Mouse (Mus musculus) right cerebral cortex, adult 18-20 months (tissue): ENCODE results near the gene Dusp19.
A peak's percentile ranks its signal among the peaks of the same experiment; 100 is the strongest.

Experiments
- DNase-seq: peaks from one replicate; pipeline ENCODE4 v3.0.0; 2022; ENCODE audit warnings: mixed read lengths

The Dusp19 gene

GRCm38 (mm10) chr2:80616854-80617737 is at the start of gene Dusp19, which contains the start of gene Nup35:
Gene Dusp19, plus strand, starts transcription at chr2:80617045.
Gene Nup35, plus strand, starts transcription at chr2:80617236.
- DNase-seq, result peak; percentile 96

- DNase-seq, result no peak
Measured at GRCm38 (mm10) chr2:80567411-80567810, 49.4 kb upstream of the Dusp19 start.

GRCm38 (mm10) chr2:80570656-80571055 is 46.2 kb upstream of the Dusp19 start:
- no peak for DNase-seq

- no peak for DNase-seq
Measured at GRCm38 (mm10) chr2:80577286-80577685, 39.6 kb upstream of the Dusp19 start.

- DNase-seq, result no peak
Measured at GRCm38 (mm10) chr2:80579253-80579891, 37.5 kb upstream of the Dusp19 start.

GRCm38 (mm10) chr2:80580311-80580961 is 36.4 kb upstream of the Dusp19 start:
- peak; percentile 44 for DNase-seq

GRCm38 (mm10) chr2:80581043-80581711 is 35.7 kb upstream of the Dusp19 start, which contains the start of gene Nckap1:
Gene Nckap1, minus strand, starts transcription at chr2:80581380.
- DNase-seq, result peak; percentile 90

GRCm38 (mm10) chr2:80582356-80582755 is 34.5 kb upstream of the Dusp19 start:
- DNase-seq, result no peak

GRCm38 (mm10) chr2:80594215-80594918 is 22.5 kb upstream of the Dusp19 start:
- DNase-seq, result peak; percentile 51

- DNase-seq, result peak; percentile 40
Measured at GRCm38 (mm10) chr2:80596960-80597359, 19.9 kb upstream of the Dusp19 start.

- no peak for DNase-seq
Measured at GRCm38 (mm10) chr2:80599850-80600249, 17.0 kb upstream of the Dusp19 start.

- no peak for DNase-seq
Measured at GRCm38 (mm10) chr2:80600611-80601010, 16.2 kb upstream of the Dusp19 start.

- no peak for DNase-seq
Measured at GRCm38 (mm10) chr2:80602756-80603155, 14.1 kb upstream of the Dusp19 start.

GRCm38 (mm10) chr2:80603771-80604426 is 12.9 kb upstream of the Dusp19 start:
- no peak for DNase-seq

GRCm38 (mm10) chr2:80612286-80612685 is 4.6 kb upstream of the Dusp19 start:
- no peak for DNase-seq

GRCm38 (mm10) chr2:80612796-80613195 is 4.0 kb upstream of the Dusp19 start:
- peak; percentile 64 for DNase-seq

- no peak for DNase-seq
Measured at GRCm38 (mm10) chr2:80618991-80619390, 2.1 kb downstream of the Dusp19 start.

GRCm38 (mm10) chr2:80621921-80622320 is 5.1 kb downstream of the Dusp19 start:
- DNase-seq, result no peak

- DNase-seq, result no peak
Measured at GRCm38 (mm10) chr2:80624523-80624922, 7.7 kb downstream of the Dusp19 start.

- peak; percentile 55 for DNase-seq
Measured at GRCm38 (mm10) chr2:80632336-80633026, 15.6 kb downstream of the Dusp19 start.
